Mouse (Mus musculus) C2C12 (cell line): ENCODE results near the gene Olfr76.

Source experiments
- CTCF ChIP-seq: IDR thresholded peaks from one replicate; pipeline ENCODE4 v1.5.1; 2011; ENCODE audit not compliant: control insufficient read depth, insufficient read depth, insufficient read length
- MAX ChIP-seq: IDR thresholded peaks from one replicate; pipeline ENCODE4 v1.6.1; 2011; ENCODE audit warnings: mild to moderate bottlenecking, control low read depth

- TF ChIP-seq MAX (no peak), CTCF (no peak)
Observed at GRCm38 (mm10) chr19:12145452-12145851, 22.4 kb upstream of the Olfr76 start.
